Mouse (Mus musculus) granulocyte monocyte progenitor cell, adult 5-6 weeks (primary cell): Measurements from ENCODE around the gene Kcne1. TPM values are rescaled to one million over a fixed set of nuclear protein-coding genes. Genes with fewer than 3 reads are reported as not detected.

Experiments used
- ATAC-seq: replicated peaks from 2 replicates; pipeline ENCODE4 v1.8.0; 2016; ENCODE audit warnings: mild to moderate bottlenecking, moderate TSS enrichment, inconsistent platforms; ENCODE audit not compliant: poor library complexity, severe bottlenecking
- total RNA-seq, 2 experiments: library from RNA; stranded (forward) in 1 of 2; stranded (reverse) in 1 of 2; fragments of 200-712, 200-1000 nt in 1 of 2; fragments of >200 nt in 1 of 2; fragmentation: Nextera tagmentation in 1 of 2; gene quantifications; 2 replicates each; pipeline ENCODE4 v1.2.3; 2014 to 2017

Gene Kcne1
- total RNA-seq, 2 experiments from 2014 or later: not detected

DNA sequence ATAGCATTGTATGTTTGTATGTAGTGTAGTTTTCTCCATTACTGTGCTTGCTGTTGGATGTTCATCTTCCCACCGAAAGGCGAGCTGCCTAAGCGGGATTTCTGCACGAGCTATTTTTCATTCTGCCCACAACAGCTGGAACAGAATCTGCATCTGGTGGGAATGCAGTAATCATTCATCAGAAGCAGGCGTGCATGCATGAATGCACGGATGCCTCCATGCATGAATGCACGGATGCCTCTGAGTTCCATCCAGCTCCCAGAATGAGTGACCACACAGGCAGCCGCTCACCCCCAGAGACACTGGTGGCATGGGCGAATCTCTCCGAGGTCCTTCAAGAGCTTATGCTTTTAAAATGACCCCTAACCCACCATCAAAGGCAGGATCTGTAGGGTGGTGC lies 1.7 kb downstream of the Kcne1 start:
- ATAC-seq: no peak

DNA sequence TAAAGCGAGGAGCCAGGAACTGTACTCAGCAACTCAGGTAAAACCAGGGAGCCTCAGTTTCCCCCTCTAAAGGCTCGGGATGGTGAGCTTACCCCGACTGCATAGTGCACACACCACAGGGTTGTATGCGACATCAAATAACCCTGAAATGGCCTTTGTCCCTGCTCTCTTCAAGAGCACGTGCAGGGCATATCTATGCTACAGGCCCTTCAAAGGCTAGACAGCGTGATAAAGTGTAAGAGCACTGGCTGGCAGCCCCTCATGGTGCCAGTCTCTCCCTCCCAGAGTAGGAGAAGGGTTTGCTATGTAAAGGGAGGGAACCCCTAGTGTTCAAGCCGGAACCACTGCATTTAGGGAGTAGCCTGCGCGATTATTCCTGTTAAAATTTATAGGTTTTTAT lies 2.2 kb downstream of the Kcne1 start:
- no peak for ATAC-seq

DNA sequence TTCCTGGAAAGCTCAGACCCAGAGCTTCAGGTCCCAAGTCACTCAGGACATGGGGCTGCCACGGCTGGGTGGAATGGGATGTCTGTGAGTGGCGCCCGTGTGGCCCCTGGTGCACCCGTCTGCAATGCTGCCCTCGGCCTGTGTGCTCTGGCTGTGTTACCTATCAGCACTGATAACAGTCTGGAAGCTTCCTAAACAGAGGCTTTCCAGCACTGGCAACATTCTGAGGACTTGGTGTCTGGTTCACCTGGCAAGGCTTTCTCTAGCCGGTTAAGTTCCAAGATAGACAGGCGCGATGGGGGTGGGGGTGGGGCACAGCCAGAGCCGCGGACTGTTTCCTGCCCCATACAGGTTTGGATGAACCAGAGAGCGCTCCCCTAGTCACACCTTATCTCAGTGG lies 3.3 kb downstream of the Kcne1 start:
- no peak for ATAC-seq

DNA sequence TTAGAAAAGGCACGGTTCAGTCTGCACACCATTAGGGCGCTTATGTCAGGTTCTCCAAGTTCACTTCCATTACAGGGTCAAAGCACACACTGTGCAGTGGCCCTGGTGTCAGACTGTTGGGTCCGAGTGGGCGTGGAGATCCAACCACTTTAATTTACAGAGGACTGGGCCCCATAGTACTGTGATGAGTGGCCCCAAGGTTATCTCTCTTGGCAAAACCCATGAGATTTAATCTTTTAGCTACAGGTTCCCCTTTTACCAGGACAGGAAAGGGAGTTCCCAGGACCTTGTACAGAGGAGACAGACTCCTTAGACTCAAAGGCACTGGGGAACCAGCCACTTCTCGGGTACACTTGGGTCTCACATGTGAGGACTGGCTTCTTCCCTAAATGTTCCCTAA lies 3.9 kb downstream of the Kcne1 start:
- ATAC-seq: 0 out of 2 replicates have a peak, but pooled peaks have one; percentile 14

DNA sequence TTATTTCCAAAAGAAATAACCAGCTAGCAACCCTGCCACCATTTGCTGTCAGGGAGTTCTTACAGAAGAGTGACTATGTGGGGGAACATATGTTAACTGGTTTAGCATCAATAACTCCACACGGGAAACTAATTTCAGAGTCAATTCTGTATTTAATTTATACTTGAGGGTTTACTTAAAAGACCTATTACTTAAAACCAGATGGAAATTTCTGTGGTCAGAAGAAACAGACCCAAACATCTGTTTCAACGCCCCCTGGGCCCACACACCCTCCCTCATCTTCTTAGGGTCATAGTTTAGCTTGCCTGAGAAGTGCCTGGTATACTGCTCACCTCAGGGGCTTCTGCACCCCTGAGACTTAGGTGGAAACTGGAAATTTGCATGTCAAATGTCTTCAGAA lies 5.4 kb downstream of the Kcne1 start:
- ATAC-seq: no peak

DNA sequence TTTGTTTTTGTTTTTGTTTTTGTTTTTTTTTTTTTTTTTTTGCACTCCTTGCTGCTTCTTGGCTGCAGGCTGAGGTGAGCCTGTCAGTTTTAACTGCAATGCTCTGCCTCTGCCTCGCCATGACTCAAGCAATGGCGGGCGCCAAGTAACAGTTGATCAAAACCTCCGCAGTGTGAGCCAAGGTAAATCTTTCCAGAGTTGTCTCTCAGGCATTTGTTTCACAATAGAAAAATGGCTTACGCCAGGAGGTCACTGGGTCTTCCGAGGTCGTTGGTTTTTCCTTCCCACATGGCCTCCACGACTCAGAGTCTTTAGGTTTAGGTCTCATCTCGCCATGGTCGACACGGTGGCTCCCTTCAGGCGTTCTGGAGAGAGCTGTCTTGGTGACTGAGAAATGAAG lies 6.0 kb downstream of the Kcne1 start:
- no peak for ATAC-seq

DNA sequence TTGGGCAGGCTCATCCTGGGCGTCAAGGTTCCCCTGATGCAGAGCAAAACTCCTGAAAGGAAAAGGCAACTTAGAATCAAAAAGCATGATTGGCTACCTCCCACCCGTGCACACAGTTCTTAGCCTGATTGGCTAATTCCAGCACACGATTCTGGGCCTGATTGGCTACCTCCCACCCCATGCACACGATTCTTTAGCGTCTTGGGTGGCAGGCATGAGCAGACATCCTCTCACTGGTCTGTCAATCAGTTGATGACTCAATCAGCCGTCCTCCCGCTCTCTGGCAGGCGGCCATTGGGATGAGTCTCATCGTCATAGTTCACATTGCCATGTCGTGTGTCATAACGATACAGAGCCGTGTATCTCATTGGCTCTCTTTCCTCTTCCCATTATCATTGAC lies 10.3 kb downstream of the Kcne1 start:
- ATAC-seq: no peak

DNA sequence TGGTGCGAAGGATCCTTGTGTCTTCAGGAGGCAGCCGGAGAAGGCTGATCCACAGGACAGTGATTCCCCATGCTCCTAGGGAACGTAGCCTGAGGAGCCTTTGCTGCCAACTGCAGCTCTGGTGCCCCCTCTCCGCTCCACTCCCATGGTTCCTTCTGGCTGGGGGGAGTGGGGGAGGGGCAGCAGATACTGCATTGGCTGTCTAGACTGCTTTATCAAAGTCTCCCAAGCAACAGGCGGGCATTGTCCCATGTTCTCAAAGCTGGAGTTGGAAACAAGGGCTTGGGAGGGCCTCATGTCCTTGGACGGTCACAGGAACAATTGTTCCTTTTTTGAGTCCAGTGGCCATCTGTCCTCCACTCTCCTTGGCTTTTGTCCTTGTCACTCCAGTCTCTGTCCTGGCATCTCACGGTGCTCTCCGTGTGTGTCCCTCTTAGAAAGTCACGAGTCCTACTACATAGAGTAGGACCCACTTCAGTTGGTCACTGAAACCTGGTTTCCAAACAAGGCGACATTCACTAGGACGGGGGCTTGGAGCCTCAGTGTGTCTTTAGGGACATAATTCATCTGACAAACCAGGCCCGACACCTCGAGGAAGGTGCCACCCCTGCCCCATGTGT lies 12.9 kb downstream of the Kcne1 start:
- ATAC-seq: no peak

DNA sequence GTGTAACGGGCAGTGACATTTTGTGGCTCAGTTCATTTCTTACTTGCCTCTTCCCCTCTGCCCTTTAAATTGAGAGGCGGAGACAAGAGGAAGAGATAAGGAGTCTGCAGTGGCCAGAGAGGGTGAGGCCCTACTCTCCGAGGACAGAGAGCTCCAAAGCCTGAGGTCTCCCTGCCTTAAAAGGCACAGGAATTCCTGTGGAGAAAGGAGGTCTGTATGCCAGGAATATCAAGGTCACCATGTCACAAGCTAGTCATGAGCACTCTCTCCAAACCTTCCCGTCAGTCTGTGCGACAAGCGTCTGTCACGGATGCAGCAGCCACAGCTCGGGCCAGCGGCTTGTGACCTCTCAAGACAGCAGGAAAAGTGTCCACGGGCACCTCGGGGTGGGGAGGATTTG lies 14.1 kb downstream of the Kcne1 start:
- no peak for ATAC-seq

DNA sequence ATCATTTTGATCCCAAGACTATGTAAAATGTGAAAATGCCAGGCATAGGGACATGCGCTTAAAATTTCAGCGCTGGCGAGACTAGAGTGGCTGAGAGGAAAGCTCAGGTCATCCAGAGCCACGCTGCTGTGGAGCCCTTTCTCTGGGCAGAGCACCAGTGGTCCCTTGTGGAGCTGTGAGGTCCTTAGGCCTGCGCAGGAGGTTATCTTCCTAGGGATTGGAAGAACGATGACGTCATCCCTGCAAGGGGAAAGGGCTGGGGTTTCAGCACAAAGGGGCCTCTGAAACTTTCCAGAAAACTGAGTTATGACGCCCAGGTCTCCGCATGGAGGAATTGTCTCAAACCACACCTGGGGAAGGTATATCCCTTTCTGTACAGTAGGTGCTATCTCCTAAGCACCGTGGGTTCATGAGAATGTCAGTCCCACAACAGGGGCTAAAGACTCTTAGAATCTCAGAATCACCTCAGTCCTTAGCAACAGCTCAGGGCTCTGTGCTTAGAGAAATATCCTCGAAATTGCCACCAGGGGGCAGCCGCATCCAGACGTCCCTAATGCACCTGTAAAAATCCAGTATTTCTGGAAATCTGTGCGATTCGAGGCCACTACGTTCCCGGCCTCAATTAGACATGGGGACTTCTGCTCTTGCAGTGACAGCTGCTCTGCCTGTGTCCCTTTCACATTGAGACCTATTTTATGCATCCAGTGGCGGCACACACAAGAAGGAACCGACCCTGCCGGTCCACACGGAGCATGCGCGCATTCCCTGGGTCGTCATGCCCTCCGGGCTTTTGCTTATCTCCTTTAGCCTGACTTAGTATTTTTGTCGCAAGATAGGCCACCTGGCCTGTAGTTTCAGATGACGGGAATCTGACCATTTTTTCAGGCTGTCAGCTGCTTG lies 18.4 kb downstream of the Kcne1 start:
- ATAC-seq: peak; percentile 60

DNA sequence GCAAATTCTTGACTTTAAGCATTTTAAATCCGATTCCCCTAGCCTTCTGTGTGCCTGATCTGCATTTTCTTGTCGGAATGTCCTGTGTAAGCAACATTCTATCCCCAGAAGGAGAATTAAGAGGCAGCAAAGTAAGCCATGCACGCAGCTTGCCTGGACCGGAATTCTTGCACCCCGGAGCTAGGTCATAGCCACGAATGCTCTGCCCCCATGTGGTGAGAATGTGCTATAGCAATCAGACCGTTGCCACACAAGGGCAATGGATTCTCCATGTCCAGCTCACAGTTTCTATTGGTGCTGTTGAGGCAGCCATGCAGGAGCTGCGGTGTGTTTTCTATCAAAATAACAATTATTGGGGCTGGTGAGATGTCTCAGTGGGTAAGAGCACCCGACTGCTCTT lies 23.0 kb downstream of the Kcne1 start:
- peak; percentile 87 for ATAC-seq

DNA sequence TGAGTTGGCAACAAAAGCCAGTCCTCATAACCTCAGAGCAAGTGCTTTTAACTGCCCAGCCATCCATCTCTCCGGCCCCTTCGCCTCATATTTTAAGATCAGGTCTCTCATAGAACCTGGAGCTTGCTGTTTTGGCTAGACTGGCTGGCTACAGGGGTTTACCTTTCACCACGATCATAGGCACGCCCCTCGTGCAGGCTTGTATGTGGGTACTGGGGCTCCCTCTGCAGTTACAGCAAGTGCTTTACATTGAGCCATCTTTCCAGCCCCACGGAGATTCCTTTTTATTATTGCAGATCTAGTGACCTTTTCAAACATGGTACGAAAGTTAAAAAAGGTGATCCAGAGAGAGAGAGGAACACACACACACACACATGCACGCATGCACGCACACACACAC lies 24.7 kb downstream of the Kcne1 start:
- no peak for ATAC-seq

DNA sequence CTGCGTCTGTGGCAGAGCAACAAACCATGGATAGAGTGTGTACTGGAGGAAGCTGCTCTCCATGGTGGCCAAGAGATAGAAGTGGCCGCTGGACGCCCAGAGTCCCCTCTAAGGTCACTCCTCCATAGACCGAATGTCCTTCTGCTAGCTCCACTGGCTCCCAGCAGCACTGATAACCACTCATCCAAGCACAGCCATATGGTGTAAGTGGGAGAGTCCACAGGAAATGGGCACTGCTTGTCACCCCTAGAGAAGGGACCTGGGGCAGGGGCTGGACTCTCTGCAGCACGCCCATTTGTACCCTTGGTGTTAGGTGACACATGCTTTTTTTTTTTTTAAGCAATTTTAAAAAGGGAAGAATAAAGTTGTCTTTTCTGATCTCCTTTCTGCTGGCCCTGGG lies 28.3 kb downstream of the Kcne1 start:
- ATAC-seq: no peak

DNA sequence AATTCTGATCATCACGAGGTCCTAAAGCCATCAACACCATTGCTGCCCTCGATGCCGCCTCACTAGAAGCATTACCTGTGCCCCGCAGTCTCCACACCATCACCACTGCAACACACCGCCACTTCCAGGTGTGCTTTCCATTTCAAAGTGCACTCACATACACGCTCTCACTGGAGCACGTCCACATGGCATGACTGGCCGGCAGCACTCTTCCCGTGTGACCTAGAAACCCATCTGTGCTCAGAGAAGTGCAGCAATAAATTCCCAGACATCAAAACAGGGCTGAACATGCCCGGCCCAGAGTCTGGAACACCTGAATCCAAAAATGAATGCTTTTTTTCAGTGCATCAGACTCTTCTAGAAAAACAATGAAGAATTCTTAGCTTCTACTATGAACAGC lies 31.4 kb downstream of the Kcne1 start:
- ATAC-seq: no peak

DNA sequence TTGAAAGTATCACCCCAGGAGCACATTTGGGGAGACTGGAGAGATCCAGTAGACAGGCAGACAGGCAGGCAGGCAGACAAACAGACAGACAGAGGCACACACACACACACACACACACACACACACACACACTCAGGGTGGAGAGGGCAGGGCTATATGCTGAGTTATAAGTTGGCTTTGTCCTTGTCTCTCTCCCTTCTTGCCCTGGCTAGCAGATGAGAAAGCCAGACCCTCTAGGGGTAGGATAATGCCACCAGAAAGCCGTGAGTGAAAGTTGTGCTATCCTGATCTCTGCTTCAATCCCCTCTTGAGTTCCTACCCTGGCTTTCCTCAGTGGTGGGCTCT lies 34.2 kb downstream of the Kcne1 start:
- no peak for ATAC-seq

DNA sequence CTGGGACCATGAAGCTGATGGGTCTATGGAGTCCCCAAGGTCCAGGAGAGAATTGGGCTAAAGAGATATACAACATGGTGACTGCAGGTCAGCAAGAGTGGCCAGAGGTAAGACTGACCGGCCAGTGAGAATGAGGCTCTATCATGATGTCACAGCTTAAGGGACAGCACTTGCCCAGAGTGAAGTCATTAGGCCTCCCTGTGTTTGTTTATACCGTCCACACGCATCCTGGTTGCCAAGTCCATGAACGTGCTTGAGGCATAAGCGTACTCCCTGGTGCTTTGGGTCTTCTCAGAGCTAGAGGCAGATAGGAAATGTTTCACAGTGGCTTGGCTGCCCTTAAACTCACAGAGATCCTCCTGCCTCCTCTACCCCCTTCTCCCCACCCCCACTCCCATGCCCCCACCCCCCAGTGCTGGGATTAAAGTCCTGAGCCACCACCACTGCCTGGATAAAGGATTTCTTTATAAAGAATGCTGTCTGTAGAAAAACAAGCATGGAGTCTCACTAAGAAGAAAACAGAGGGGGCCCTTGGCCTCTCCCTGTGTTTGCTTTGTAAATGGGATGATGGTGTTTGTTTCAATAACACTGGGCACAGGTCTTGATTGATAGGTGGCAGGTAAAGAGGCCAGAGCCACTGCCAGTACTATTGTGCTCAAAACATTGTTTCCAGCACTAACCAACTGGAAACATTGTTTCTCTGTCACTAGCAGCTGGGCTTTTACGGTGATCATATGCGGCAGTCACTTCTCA lies 34.8 kb downstream of the Kcne1 start:
- ATAC-seq: no peak

DNA sequence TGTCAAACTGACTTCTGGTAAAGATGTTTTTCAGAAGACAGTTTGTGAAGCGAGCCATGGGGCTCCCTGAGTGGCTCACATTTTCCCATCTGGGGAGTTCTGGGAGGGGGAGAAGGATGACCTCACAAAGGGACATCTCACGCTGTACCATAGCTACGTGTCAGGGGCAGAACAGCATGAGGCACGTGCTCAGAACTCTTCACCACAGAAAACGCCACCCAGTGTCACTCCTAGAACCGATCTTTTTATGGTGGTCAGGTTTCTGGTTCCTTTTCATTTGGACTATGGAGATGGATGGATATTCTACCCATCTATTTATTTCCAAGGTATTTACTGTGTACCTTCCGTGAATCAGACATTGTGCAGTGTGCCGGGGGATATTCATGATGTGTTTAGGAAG lies 37.9 kb downstream of the Kcne1 start, which contains the start of gene Fam243:
TSS of gene Fam243 (minus strand) at position 101 of the 400 bp plus-strand sequence.
- no peak for ATAC-seq

DNA sequence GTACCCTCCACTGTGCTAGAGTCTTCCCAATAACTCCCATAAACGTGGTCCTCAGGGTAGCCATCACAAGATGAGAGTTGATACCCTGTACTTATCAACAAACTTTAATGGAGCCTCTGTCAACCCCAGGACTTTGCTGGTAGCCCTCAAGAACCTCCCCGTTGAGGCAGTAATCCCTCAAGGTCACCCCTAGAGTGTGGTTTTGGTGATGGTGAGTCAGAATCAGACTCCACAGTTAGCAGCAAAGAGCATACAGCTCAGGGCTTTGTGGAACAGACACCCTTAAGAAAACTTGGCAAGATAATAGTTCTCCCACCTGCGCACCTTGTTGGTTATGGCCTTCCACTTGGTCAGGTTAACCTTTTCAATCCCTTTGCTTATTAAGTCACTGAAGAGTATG lies 38.9 kb downstream of the Kcne1 start:
- ATAC-seq: no peak

DNA sequence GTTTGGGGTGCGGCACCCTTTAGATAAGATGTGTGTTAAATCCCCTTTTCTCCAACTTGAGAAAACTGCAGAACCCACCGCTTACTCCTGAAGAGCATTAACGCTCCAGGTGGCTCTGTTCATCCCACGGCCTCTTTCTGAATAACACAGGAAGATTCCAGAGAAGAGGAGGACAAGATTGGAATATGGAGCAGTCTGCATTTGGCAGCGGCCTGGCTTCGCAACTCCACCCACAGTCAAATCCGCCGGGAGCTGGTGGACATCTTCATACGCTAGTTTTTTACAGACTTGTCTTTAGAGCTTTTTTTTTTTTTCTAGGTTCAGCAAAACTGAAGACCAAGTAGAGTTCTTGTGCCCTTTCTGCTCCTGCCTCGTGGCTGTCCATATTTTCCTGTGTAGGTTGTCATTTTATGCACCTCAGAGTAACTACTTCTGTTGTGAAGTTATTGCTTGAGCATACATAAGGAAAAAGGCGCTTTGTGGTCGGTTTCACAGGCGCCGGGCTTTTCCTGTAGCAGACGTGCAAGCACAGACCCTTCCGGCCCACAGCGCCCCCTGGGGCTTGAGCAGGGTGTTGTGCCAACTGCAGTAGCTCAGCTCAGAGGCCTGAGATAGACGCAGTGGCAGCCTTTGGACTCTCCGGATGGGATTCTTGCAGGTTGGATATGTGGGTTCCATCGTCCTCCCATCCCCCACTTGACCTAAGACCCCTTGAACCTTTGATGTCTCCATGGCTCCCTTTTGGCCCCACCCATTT lies 39.7 kb downstream of the Kcne1 start:
- ATAC-seq: peak; percentile 92

DNA sequence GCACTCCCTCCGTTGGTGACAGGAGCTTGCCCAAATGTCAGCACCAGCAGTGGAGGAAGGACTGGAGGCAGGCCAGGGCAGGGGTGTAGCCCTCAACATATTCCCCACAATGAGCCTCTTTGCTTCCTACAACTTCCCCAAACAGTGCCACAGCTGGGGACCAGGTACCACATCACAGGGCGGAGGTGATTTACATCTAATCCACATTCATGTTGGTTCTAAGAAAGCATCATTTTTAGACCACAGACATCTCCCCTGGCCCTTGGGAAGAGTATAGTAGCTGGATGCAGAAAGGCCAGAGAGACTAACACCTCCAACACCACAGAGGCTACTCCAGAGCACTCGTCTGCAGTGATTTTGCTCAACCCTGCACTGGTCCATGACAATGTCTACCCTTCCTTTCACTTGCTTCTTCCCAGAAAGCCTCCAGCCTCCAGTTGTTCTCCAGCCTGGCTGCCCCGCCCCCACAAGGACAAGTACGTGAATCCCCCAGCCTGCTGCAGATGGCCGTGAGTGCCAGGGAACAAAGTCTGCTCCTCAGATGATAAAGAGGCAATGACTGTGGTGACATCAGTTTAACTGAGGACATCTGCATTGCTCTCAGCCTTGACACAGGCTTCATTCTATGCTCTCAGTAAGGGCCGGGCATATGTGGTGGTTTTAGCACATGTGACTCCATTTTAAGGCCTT lies 43.1 kb downstream of the Kcne1 start:
- no peak for ATAC-seq
